Mouse (Mus musculus): ENCODE results near the gene Dusp28.

DNA sequence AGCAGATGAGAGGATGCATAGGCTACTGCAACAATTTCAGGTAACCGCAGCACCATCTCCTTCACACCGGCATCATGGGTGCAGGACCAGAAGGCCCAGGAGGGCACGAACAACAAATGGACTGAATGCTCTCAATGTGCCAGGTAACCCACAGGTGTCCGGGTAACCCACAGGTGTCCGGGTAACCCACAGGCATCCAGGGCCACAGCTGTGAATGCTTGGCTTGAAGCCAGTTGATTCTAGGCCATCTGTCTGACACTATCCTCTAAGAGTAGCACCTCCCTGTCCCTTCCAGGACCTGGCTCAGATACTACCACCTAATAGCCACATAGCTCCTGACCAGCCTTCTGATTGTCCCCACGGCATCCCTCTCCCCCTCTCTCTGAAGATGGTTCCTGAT is 24.8 kb upstream of the Dusp28 start:
- TF ChIP-seq CHD2 (IDR thresholded peaks at IDR 0.05; ENCODE audit: low read depth, low read length) (no peak), MAFK (IDR thresholded peaks at IDR 0.05; ENCODE audit: insufficient read depth, low read depth, low read length) (no peak), ZC3H11A (IDR thresholded peaks at IDR 0.05; ENCODE audit: borderline replicate concordance, low read depth, low read length) (no peak), HCFC1 (IDR thresholded peaks at IDR 0.05; ENCODE audit: borderline replicate concordance, insufficient read depth, low read length) (no peak), ZNF384 (IDR thresholded peaks at IDR 0.05; ENCODE audit: low read depth, low read length) (no peak)

All from ES-E14 (cell line).